Mouse (Mus musculus) cortical plate, adult 2 months (tissue): ENCODE results near the gene D5Ertd579e. TPM values are rescaled to one million over a fixed set of nuclear protein-coding genes. Genes with fewer than 3 reads are reported as not detected.
"Not testable (repeated sequence)": the region's sequence is repeated elsewhere in the genome, so short reads cannot be mapped to it uniquely, and the experiment has no call there.

Source experiments
- H3K27ac ChIP-seq: fragments of 200-500 bp; 2 replicates; pipeline ENCODE4 v1.5.1; 2012; ENCODE audit warnings: low read length, control low read depth, inconsistent platforms; ENCODE audit not compliant: insufficient read depth
- H3K4me1 ChIP-seq: fragments of 200-500 bp; 2 replicates; pipeline ENCODE4 v1.6.1; 2011; ENCODE audit warnings: low read length; ENCODE audit not compliant: control insufficient read depth, insufficient read depth
- H3K4me3 ChIP-seq: fragments of 200-500 bp; 2 replicates; pipeline ENCODE4 v1.5.1; 2011; ENCODE audit warnings: mild to moderate bottlenecking, low read length, control low read depth; ENCODE audit not compliant: insufficient read depth
- CTCF ChIP-seq: fragments of 200-500 bp; IDR thresholded peaks from 2 replicates; pipeline ENCODE4 v1.5.1; 2011; ENCODE audit warnings: mild to moderate bottlenecking, control low read depth, low read length; ENCODE audit not compliant: insufficient read depth; ENCODE audit errors: extremely low read depth
- POLR2A ChIP-seq: fragments of 200-500 bp; IDR thresholded peaks from 2 replicates; pipeline ENCODE4 v1.6.1; 2011; ENCODE audit warnings: mild to moderate bottlenecking, low read length, control low read depth; ENCODE audit not compliant: insufficient read depth; ENCODE audit errors: extremely low read depth
- polyA plus RNA-seq: library from polyadenylated mRNA; depleted of rRNA; stranded (reverse); fragments of >200 nt; gene quantifications from 2 replicates; pipeline ENCODE4 v1.2.3, GENCODE M21; 2012

Gene D5Ertd579e
- polyA plus RNA-seq, 1 experiment, result 50.8 TPM

DNA sequence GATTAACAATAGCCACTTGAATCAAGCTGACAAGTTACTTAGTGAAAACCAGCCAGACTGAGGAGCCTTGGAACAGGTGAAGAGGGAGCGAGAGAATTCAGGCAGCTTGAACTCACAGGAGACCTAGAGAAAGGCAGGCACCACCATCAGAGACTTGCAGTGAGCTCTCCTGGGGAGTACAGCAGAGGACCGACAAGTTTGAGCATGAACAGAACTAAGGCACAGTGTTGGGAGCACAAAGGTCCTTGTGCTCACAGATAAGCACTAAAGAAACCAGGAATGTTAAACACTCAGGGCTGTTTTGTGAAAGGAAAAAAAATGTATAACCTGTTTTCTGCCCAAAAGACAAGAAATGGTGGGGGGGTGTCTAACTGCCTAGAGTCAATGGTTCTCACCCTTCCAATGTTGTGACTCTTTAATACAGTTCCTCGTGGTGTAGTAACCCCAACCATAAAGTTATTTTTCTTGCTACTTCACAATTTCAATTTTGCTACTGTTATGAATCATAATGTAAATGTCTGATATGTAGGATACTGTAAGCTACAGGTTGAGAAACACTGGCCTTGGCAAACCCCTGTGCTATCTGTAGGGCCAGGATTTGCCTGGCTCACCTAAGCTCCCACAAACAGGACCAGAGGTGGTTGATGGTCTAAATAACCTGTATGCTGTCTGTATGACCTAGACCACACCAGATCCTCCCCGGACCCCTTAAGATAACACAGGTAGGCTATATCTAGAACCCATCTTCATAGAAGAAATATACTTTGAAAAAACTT is 21.0 kb downstream of the D5Ertd579e start:
- peaks cover 5% of the 10 kb centered on the region; the same call in 1 of the 2 replicates for H3K4me1 ChIP-seq
- no peak for TF ChIP-seq CTCF
- 0 out of 2 replicates have a peak, but pooled peaks have one; percentile 11 for TF ChIP-seq POLR2A
- H3K4me3 ChIP-seq, result no peak overlapping the region
- H3K27ac ChIP-seq, result no peak overlapping the region

DNA sequence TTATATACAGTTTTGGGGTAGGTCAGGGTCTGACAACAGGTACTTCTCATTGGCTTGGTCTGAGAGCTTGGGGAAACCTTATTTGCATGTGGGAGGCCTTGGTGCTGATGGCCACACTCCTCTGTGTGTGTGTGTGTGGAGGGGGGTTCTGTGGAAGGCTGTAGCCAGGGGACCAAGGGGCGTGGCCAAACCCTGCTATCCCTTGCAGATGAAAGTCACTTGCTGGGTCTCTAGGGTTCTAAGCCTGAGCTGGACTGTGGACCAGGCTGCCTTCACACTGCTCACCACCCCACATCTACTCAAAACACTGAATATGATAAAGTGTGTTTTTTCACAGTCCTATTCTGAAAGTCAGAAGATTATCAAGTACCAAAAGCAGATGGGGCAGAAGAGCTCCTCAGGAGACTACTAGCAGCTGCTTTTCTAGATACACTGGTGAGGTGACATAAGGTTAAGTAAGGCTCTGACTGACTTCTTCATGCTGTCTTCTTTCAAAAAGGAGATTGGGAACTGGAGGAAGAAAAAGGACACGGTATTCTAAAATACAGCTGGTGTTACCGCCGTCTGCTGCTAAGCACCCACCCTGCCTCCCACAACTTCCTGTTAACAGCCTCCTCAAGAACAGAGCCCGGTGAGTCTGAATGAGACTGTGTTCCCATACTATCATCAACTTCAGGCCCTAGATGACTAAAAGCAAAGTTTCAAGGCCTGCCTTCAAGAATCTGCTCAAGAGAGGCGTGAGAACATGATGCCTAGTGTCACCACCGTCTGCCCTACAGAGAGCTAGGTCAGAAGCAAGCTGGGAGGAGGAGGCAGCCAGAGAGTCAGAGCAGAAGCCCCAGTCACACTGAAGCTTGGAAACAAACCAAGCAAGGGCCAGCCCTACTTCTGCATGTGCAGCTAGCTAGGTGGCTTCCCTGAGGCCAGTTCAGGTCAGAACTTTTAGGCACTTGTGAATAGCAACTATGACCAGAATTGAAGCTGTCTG is 26.5 kb downstream of the D5Ertd579e start:
- peak overlapping the region; percentile 48 for H3K27ac ChIP-seq
- no peak for TF ChIP-seq POLR2A
- no peak for TF ChIP-seq CTCF

DNA sequence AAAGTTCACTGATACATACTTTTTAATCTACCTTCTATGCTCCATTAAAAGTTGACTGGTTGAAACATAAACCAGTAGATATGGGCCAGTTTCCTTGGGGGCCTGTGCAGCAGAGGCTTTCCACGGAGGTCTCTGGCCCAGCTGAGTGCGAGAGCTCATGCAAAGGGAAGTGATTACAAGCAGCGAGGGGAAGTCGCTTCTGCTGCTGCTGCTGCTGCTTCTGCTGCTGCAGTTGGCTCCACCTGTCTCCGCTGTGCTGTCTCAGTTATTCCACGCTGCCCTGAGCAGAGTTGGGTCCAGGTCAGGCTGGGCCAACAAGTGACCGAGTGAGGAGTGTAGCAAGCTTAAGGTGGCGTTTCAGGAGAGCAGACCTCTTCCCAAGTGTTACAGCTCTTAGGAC is 27.3 kb downstream of the D5Ertd579e start:
- no peak overlapping the region for H3K4me3 ChIP-seq
- peaks cover 10% of the 10 kb centered on the region for H3K4me1 ChIP-seq
- peak overlapping the region; percentile 48; the same call in 1 of the 2 replicates for H3K27ac ChIP-seq
- TF ChIP-seq CTCF (no peak), POLR2A (no peak)

More for the DNA sequence above, 26.5 kb downstream of the D5Ertd579e start:
- peaks cover 10% of the 10 kb centered on the region for H3K4me1 ChIP-seq
- H3K4me3 ChIP-seq, result no peak overlapping the region

DNA sequence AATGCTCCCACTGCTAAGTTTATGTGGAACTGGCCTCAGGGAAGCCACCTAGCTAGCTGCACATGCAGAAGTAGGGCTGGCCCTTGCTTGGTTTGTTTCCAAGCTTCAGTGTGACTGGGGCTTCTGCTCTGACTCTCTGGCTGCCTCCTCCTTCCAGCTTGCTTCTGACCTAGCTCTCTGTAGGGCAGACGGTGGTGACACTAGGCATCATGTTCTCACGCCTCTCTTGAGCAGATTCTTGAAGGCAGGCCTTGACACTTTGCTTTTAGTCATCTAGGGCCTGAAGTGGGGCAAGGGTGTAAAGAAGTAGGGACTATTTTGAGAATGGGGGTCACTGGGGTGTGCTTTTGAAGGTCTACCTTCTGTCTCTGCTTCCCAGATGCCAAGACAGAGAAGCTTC is 27.8 kb downstream of the D5Ertd579e start:
- H3K4me3 ChIP-seq, H3K27ac ChIP-seq: not testable (repeated sequence)
- peaks cover 11% of the 10 kb centered on the region for H3K4me1 ChIP-seq

DNA sequence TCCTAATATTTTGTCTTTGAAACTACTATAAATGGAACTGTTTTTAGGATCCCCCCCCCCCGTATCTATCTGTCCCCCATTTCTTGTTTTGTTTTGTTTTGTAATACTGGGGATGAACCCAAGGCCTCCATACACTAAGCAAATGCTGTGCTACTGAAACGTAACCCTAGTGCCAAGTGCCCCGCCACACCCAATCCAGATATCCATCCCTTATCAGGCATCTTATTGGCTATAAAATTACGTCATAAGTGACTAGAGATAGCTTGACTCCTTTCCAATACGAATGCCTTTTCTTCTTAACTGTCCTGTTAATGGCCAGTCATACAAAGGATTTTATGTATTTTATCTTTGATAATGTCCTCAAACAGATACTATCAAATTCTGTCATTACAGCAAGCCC is 28.7 kb downstream of the D5Ertd579e start:
- peaks cover 11% of the 10 kb centered on the region for H3K4me1 ChIP-seq
- TF ChIP-seq POLR2A, result no peak
- no peak for TF ChIP-seq CTCF
- H3K27ac ChIP-seq, result no peak overlapping the region

DNA sequence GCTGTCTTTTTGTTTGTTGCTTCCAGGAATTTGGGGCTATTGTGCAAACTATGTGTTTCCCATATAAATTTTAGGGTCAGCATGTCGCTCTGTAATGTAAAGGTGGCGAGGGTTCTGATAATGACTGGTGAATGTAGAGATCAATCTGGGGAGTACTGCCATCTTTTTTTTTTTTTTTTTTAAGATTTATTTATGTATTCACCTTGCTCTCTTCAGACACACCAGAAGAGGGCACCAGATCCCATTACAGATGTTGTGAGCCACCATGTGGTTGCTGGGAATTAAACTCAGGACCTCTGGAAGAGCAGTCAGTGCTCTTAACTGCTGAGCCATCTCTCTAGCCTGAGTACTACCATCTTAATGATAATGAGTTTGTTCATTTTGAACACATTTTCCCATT is 29.1 kb downstream of the D5Ertd579e start:
- H3K4me1 ChIP-seq, result peaks cover 11% of the 10 kb centered on the region
- H3K4me3 ChIP-seq, H3K27ac ChIP-seq: not testable (repeated sequence)

More for the DNA sequence above, 28.7 kb downstream of the D5Ertd579e start:
- H3K4me3 ChIP-seq, result no peak overlapping the region

DNA sequence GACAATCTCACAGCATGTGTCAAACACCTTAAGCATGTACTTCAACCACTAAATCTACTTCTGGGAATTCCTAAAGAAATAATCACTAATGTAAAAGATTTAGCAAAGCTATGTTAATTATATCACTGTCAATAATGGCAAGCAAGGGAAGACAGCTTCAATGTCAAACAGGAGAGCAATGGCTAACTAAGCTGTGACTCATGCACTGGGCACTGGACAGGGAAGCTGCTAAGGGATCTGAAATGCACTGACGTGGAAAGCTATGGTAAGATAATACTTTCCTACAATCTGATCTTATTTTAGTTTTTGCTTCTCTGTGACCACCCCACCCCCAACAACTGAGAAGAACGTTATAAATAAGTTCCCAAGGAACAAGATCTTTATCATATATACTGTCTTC is 32.5 kb downstream of the D5Ertd579e start:
- H3K4me3 ChIP-seq, result no peak overlapping the region
- TF ChIP-seq POLR2A (no peak), CTCF (no peak)
- H3K4me1 ChIP-seq, result peaks cover 1% of the 10 kb centered on the region
- no peak overlapping the region for H3K27ac ChIP-seq

DNA sequence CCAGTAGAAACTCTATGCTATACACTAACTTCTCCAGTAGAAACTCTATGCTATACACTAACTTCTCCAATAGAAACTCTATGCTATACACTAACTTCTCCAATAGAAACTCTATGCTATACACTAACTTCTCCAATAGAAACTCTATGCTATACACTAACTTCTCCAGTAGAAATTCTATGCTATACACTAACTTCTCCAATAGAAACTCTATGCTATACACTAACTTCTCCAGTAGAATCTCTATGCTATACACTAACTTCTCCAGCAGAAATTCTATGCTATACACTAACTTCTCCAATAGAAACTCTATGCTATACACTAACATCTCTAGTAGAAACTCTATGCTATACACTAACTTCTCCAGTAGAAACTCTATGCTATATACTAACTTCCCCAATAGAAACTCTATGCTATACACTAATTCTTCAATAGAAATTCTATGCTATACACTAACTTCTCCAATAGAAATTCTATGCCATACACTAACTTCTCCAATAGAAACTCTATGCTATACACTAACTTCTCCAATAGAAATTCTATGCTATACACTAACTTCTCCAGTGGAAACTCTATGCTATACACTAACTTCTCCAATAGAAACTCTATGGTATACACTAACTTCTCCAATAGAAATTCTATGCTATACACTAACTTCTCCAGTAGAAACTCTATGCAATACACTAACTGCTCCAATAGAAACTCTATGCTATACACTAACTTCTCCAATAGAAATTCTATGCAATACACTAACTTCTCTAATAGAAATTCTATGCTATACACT is 34.7 kb downstream of the D5Ertd579e start:
- H3K4me3 ChIP-seq, H3K4me1 ChIP-seq, H3K27ac ChIP-seq: not testable (repeated sequence)

DNA sequence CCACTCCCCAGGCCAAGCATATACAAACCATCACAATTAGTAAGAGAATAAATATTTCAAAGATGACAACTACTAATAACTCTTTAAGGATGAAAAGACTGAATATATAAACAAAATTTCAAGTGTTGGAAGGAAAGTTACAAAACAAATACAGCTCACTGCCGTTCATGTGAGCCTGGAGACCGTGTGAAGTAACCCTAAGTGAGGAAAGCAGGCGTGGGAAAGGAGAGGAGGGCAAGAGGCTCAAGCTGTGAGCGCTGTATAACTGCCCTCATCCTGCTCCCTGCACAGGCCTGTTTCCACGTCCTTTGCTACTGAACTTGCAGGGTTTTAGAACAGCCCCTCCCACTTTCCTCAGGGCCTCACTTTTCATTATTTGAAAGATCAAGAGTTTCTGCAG is 70.2 kb downstream of the D5Ertd579e start:
- Histone ChIP-seq H3K27ac (no peak overlapping the region), H3K4me3 (no peak overlapping the region), H3K4me1 (peaks cover 6% of the 10 kb centered on the region)
- TF ChIP-seq POLR2A, result no peak
- no peak for TF ChIP-seq CTCF

DNA sequence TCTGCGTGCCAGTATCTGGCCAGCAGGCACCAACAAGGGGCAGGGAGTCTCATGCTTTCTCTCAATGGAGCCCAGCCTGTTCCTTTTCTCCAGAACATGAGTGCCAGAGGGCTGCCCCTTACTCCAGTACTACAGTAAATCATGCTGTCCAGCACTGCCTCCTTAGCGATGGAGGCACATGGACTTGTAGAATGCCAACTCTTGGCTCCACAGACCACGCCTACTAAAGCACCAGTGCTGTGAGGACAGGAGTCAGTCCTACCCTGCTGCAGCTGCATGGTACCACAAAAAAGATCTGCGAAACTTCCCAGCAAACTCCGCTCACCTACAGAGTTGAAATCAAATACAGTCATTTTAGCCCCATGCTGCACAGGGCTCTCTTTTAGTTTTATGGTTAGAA is 72.2 kb downstream of the D5Ertd579e start:
- no peak for TF ChIP-seq POLR2A
- no peak for TF ChIP-seq CTCF
- Histone ChIP-seq H3K27ac (no peak overlapping the region), H3K4me1 (peaks cover 12% of the 10 kb centered on the region), H3K4me3 (no peak overlapping the region)
